Mouse (Mus musculus) heart, embryonic 12.5 days (tissue): Measurements from ENCODE around the gene Gnb2. TPM values are rescaled to one million over a fixed set of nuclear protein-coding genes. Genes with fewer than 3 reads are reported as not detected.

Experiments used
- ATAC-seq: fragments of 200-750 bp; cut with Nextera tagmentation; 2 replicates; pipeline ENCODE4 v1.8.0; 2017; ENCODE audit warnings: moderate TSS enrichment, moderate library complexity; ENCODE audit not compliant: insufficient number of reproducible peaks, low FRiP score
- H3K27ac ChIP-seq: fragments of 300-500 bp; sonication (generic); 2 replicates; pipeline ENCODE4 v1.5.1; 2016; ENCODE audit warnings: mild to moderate bottlenecking, moderate library complexity; ENCODE audit not compliant: poor library complexity, severe bottlenecking
- H3K27me3 ChIP-seq: fragments of 300-500 bp; sonication (generic); replicated peaks from 2 replicates; pipeline ENCODE4 v1.6.1; 2016; ENCODE audit warnings: mild to moderate bottlenecking, moderate library complexity
- H3K36me3 ChIP-seq: fragments of 300-500 bp; sonication (generic); 2 replicates; pipeline ENCODE4 v1.6.1; 2016; ENCODE audit warnings: mild to moderate bottlenecking, moderate library complexity
- H3K4me1 ChIP-seq: fragments of 300-500 bp; sonication (generic); replicated peaks from 2 replicates; pipeline ENCODE4 v1.6.1; 2016; ENCODE audit warnings: mild to moderate bottlenecking
- H3K4me2 ChIP-seq: fragments of 300-500 bp; sonication (generic); 2 replicates; pipeline ENCODE4 v1.6.1; 2016; ENCODE audit warnings: mild to moderate bottlenecking, moderate library complexity
- H3K4me3 ChIP-seq: fragments of 300-500 bp; sonication (generic); 2 replicates; pipeline ENCODE4 v1.5.1; 2016; ENCODE audit warnings: mild to moderate bottlenecking
- H3K9ac ChIP-seq: fragments of 300-500 bp; sonication (generic); 2 replicates; pipeline ENCODE4 v1.6.1; 2016; ENCODE audit warnings: mild to moderate bottlenecking, moderate library complexity
- H3K9me3 ChIP-seq: fragments of 300-500 bp; sonication (generic); replicated peaks from 2 replicates; pipeline ENCODE4 v1.6.1; 2016; ENCODE audit warnings: mild to moderate bottlenecking, moderate library complexity
- WGBS: fragments of 180-500 bp; shearing (Covaris S2); methylation state at CpG from one replicate; pipeline ENCODE4 v1.1.7; 2016; 5-methylcytosine and 5-hydroxymethylcytosine counted together
- polyA plus RNA-seq: library from polyadenylated mRNA; unstranded; fragments of >200 nt; fragmentation: Nextera tagmentation; extraction: Ambion mirVana; gene quantifications from 2 replicates; pipeline ENCODE4 v1.2.1, GENCODE M21; 2016

Gene Gnb2
- polyA plus RNA-seq, 1 experiment from 2014 or later, result 287 TPM

DNA sequence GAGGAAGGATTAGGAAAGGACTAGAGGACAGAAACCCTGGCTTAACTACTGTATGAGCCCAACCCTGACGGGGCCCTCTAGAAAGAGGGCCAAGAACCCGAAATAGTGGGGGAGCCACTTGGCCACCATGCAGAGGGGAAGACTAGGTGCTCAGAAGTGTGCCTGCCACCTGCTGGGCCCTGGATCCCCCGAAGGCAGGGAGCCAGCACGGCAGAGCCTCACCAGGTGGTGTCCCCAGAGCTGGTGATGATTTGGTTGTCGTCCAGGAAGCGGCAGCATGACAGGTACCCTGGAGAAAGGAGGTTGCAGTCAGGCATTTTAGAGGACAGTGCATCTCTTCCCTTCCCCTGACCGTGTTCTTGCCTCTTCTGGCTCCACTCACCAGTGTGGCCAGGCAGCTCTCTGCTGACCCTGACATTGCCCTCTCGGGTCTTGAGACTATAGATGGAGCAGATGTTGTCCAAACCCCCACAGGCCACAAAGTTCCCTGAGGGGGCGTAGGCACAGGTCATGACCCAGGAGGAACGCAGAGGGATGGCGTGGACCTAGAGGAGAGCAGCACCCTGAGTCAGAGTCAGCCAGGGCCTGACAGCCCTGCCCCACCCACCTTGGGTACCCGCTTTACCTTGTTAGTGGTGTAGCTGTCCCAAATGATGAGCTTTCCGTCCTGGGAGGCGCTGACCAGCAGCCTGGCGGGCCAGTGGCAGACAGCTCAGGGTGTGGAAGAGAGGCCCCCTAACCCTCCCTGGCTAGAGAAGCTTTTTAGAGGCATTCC is 3.9 kb downstream of the Gnb2 start:
- no peak for ATAC-seq
- Histone ChIP-seq H3K27ac (no peak overlapping the region), H3K27me3 (no peaks in the 10 kb centered on the region), H3K9ac (peak overlapping the region; percentile 89; the same call in 1 of the 2 replicates), H3K4me1 (peaks cover 37% of the 10 kb centered on the region), H3K36me3 (peaks cover 55% of the 10 kb centered on the region), H3K4me3 (no peak overlapping the region), H3K9me3 (no peaks in the 10 kb centered on the region), H3K4me2 (peak overlapping the region; percentile 83; the same call in 1 of the 2 replicates)
- 82% methylated on average over 15 of the region's 15 CpGs for WGBS

DNA sequence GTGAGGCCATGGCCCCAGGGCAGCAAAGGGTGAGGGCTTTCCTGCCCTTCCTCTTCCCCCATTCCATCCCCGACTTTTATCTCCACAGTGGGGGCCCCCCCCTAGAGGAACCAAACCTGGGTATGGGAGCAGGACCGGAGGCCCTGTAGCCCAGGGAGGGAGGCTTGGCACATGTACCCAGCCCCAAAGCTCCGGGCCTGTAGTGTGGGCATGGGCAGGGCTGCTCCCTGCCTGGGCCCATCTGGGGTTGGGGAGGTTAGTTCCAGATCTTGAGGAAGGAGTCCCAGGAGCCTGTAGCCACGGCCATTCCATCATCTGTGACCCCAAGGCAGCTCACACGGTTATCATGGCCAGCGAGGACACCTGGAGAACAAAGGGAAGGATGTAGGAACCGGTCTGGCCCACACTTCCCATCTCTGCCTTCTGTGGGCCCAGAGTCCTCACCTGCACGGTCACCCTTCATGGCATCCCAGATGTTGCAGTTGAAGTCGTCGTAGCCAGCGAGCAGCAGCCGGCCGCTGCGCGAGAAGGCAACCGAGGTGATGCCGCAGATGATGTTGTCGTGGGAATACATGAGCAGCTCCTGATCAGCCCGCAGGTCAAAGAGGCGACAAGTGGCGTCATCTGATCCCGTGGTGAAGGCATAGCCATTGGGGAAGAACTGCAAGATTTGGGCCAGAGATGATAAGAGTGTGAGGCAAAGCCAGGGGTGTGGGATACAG is 4.9 kb downstream of the Gnb2 start:
- WGBS, result 82% methylated on average over 22 of the region's 22 CpGs
- Histone ChIP-seq H3K4me3 (no peak overlapping the region), H3K27me3 (no peaks in the 10 kb centered on the region), H3K27ac (no peak overlapping the region), H3K4me2 (no peak overlapping the region), H3K9me3 (no peaks in the 10 kb centered on the region), H3K9ac (no peak overlapping the region), H3K36me3 (peaks cover 65% of the 10 kb centered on the region), H3K4me1 (peaks cover 33% of the 10 kb centered on the region)
- no peak for ATAC-seq

DNA sequence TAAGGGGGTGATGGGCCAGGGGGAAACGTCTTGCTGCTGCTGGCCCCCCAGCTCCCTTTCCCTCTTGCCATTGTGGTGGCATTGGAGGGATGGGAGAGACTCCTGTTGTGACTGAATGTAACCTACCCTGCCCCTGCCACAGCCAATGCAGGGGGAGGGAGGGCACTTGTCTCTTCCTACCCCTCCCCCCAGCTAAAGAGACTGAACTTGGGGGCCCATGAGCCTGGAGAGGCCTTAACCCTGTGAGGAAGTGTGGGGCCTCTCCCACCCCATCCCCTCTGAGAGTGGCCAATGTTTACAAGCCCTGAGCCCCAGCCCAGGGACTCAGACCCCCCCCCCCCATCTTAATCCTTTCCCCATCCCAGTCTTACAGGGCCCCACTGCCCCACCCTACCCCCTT is 5.9 kb downstream of the Gnb2 start:
- H3K27ac ChIP-seq, result no peak overlapping the region
- no peak for ATAC-seq
- H3K4me3 ChIP-seq, result no peak overlapping the region
- H3K9me3 ChIP-seq, result no peaks in the 10 kb centered on the region
- no peak overlapping the region for H3K4me2 ChIP-seq
- no peaks in the 10 kb centered on the region for H3K27me3 ChIP-seq
- peaks cover 33% of the 10 kb centered on the region for H3K4me1 ChIP-seq
- H3K36me3 ChIP-seq, result peaks cover 75% of the 10 kb centered on the region
- H3K9ac ChIP-seq, result peak overlapping the region; percentile 28; the same call in 1 of the 2 replicates
- WGBS, result 66% methylated on average over 1 of the region's 1 CpGs

DNA sequence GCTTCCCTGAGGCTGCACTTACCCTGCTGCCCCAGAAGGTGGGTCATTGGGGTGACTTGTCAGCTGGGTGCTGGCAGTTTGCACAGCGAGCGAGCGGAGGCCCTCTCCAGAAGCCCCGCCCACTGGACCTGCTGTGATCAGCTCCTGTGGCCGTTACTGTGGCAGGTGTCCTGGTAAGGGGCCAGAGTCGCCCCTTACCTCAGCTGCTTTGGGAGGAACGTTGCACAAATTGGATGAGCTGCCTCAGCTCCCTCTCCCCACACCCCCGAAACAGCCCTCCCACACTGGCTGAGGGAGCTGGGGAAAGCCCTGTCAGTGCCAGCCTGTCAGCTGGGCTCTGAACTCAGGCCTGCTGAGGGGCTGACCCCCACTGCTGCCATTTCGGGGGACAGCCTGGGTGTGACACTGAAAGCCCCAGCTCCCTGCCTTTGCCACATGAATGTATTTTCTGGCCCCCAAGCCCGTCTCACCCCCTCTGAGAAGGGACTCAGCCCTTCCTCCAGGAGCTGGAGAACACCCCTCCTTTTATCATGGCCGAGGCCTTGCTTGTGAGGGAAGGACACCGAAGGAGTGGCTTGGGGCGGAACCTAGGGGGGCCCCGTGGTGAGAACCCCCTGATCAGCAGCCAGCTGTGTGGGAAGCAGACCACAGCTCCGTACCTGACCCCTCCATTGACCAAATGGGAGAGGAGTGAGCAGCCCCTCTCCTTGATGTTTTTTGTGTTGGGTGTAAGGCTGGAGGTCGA is 6.9 kb downstream of the Gnb2 start:
- H3K27me3 ChIP-seq, result no peaks in the 10 kb centered on the region
- H3K9ac ChIP-seq, result 0 out of 2 replicates have a peak overlapping the region, but pooled peaks have one; percentile 12
- H3K9me3 ChIP-seq, result no peaks in the 10 kb centered on the region
- no peak; the same call in 1 of the 2 replicates for ATAC-seq
- H3K4me1 ChIP-seq, result peaks cover 33% of the 10 kb centered on the region
- H3K4me3 ChIP-seq, result no peak overlapping the region
- 53% methylated on average over 16 of the region's 16 CpGs for WGBS
- H3K4me2 ChIP-seq, result no peak overlapping the region
- H3K36me3 ChIP-seq, result peaks cover 86% of the 10 kb centered on the region
- H3K27ac ChIP-seq, result peak overlapping the region; percentile 22; the same call in 1 of the 2 replicates

DNA sequence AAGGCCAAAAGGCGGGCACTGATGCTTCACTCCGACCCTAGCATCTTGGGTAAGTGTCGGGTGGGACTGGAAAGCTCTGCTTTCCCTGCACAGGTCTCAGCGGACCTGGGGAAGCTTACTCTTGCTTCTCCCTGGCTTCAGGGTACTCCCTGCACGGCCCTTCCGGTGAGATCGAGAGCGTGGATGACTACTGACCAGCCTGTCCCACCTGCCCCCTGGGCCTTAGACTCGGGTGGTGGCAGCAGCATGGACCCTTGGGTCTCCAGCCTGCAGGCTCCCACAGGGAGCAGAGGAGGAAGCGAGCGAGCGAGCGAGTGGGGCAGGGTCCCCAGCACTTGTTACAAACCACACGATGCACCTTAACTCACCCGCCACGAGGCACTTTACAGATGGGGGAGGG is 7.8 kb downstream of the Gnb2 start:
- Histone ChIP-seq H3K4me1 (peaks cover 28% of the 10 kb centered on the region), H3K9ac (no peak overlapping the region), H3K27ac (peak overlapping the region; percentile 28; the same call in 1 of the 2 replicates), H3K4me2 (no peak overlapping the region), H3K4me3 (no peak overlapping the region), H3K27me3 (no peaks in the 10 kb centered on the region), H3K9me3 (no peaks in the 10 kb centered on the region), H3K36me3 (peaks cover 94% of the 10 kb centered on the region)
- no peak for ATAC-seq
- WGBS, result 79% methylated on average over 16 of the region's 16 CpGs

DNA sequence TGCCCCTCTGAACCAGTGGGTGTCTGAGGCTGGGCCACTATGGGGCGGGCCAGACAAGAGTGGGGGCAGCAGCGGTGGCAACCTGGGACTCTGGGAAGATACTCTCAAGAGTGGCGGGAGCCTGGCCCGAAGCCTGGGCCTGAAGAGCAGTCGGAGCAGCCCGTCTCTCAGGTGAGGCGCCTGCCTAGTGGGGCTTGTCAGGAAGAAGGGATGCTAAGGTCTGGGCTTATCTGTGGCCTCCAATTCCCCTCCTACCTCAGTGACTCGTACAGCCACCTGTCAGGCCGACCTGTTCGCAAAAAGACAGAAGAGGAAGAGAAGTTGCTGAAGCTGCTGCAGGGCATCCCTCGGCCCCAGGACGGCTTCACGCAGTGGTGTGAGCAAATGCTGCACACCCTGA is 8.6 kb downstream of the Gnb2 start:
- Histone ChIP-seq H3K9me3 (no peaks in the 10 kb centered on the region), H3K4me3 (no peak overlapping the region), H3K36me3 (peaks cover 96% of the 10 kb centered on the region), H3K27me3 (no peaks in the 10 kb centered on the region), H3K27ac (no peak overlapping the region), H3K4me2 (no peak overlapping the region), H3K4me1 (peaks cover 20% of the 10 kb centered on the region), H3K9ac (no peak overlapping the region)
- 86% methylated on average over 13 of the region's 13 CpGs for WGBS
- no peak for ATAC-seq

DNA sequence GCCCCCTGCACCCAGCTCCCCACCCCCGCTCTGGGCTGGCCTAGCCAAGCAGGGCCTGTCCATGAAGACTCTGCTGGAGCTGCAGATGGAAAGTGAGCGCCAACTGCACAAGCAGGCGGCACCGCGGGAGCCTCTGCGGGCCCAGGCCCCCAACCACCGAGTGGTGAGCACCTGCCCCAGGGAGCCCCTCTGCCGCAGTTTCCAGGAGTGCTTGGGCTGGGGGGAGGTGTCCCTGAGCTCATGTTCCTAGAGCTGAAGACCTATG is 9.1 kb downstream of the Gnb2 start:
- Histone ChIP-seq H3K9ac (no peak overlapping the region), H3K36me3 (peaks cover 96% of the 10 kb centered on the region), H3K9me3 (no peaks in the 10 kb centered on the region), H3K4me2 (no peak overlapping the region), H3K27ac (no peak overlapping the region), H3K27me3 (no peaks in the 10 kb centered on the region), H3K4me1 (peaks cover 18% of the 10 kb centered on the region), H3K4me3 (no peak overlapping the region)
- no peak for ATAC-seq
- WGBS, result 86% methylated on average over 8 of the region's 8 CpGs

DNA sequence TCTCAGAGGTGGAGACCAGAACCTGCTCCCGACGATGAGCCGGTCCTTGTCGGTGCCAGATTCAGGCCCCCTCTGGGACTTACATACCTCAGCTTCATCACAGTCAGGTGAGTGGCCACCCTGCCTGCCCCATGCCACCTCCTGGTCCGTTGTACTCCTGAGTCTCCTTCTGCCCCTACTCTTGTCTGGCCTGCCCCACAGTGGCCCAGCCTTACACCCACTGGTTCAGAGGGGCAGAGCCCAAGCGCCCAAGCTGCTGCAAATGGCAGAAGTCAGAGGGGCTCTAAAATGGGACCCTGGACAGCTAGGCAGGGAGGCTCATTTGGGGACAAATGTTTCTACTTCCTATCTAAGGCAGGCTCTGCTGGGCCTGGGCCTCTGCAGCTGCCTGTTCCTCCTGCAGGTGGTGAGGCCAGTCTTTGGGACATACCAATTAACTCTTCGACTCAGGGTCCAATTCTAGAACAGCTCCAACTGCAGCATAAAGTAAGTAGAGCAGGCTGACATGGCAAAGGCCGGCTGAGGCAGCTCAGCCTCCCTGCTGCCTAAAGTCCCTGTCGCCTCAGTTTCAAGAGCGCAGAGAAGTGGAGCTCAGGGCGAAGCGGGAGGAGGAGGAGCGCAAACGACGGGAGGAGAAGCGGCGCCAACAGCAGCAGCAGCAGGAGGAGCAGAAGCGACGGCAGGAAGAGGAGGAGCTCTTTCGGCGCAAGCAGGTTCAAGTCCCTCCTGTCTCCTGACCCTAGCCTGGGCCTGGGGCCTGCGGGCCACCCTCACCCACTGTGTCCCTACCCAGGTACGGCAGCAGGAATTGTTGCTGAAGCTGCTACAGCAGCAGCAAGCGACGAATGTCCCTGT is 9.7 kb downstream of the Gnb2 start:
- H3K4me3 ChIP-seq, result no peak overlapping the region
- no peak overlapping the region for H3K4me2 ChIP-seq
- no peaks in the 10 kb centered on the region for H3K9me3 ChIP-seq
- H3K4me1 ChIP-seq, result peaks cover 18% of the 10 kb centered on the region
- H3K27ac ChIP-seq, result no peak overlapping the region
- ATAC-seq, result no peak
- no peaks in the 10 kb centered on the region for H3K27me3 ChIP-seq
- H3K36me3 ChIP-seq, result peaks cover 96% of the 10 kb centered on the region
- no peak overlapping the region for H3K9ac ChIP-seq
- 85% methylated on average over 25 of the region's 25 CpGs for WGBS

DNA sequence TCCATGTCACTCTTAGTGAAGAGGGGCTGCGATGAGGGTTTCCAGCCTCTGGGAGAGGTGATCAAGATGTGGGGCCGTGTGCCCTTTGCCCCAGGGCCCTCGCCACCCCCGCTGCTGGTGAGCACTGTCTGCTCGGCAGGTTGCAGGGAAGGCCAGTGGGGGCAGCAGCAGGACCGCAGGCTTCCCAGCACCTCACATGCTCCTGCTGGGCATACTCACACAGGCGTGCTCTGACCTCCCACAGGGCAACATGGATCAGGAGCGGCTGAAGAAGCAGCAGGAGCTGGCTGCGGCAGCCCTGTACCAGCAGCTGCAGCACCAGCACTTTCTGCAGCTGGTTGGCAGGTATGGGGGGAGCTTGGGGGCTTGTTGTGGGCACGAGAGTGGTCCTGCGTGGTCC is 10.6 kb downstream of the Gnb2 start:
- no peak for ATAC-seq
- H3K27me3 ChIP-seq, result no peaks in the 10 kb centered on the region
- 81% methylated on average over 11 of the region's 11 CpGs for WGBS
- no peak overlapping the region for H3K4me3 ChIP-seq
- H3K9me3 ChIP-seq, result no peaks in the 10 kb centered on the region
- H3K27ac ChIP-seq, result no peak overlapping the region
- H3K36me3 ChIP-seq, result peaks cover 96% of the 10 kb centered on the region
- no peak overlapping the region for H3K4me2 ChIP-seq
- peaks cover 13% of the 10 kb centered on the region for H3K4me1 ChIP-seq
- no peak overlapping the region for H3K9ac ChIP-seq

DNA sequence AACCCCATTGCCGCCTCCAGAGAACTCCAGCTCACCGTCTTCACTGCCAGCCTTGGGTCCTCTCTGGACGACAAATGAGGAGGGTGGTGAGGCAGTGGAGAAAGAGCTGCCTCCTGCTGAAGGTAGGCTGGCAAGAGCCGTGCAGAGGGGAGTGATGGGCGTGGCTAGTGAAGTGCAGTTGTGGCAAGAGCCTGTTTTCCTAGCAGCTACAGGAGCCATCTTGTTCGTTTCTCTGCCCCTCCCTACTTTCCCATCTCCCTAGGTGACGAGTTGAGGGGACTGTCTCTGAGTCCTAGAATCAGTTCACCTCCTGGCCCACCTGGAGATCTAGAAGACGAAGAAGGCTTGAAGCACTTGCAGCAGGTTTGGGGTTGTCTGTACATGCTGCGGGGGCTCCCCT is 11.4 kb downstream of the Gnb2 start:
- Histone ChIP-seq H3K9me3 (no peaks in the 10 kb centered on the region), H3K4me3 (no peak overlapping the region), H3K4me1 (peaks cover 9% of the 10 kb centered on the region), H3K9ac (no peak overlapping the region), H3K27ac (no peak overlapping the region), H3K4me2 (no peak overlapping the region), H3K27me3 (no peaks in the 10 kb centered on the region), H3K36me3 (peaks cover 96% of the 10 kb centered on the region)
- no peak for ATAC-seq
- WGBS, result 79% methylated on average over 9 of the region's 9 CpGs
